Mouse (Mus musculus) spleen, adult 2 months (tissue): ENCODE data around the gene Pla2g16.

Experiments used
- CTCF ChIP-seq: fragments of 200-500 bp; IDR thresholded peaks from 2 replicates; pipeline ENCODE4 v1.5.1; 2011; ENCODE audit warnings: mild to moderate bottlenecking, inconsistent platforms; ENCODE audit not compliant: insufficient read depth, insufficient read length, insufficient replicate concordance; ENCODE audit errors: extremely low read depth
- POLR2A ChIP-seq: fragments of 200-500 bp; IDR thresholded peaks from 2 replicates; pipeline ENCODE4 v1.6.1; 2011; ENCODE audit warnings: low read depth, low read length, inconsistent platforms

DNA sequence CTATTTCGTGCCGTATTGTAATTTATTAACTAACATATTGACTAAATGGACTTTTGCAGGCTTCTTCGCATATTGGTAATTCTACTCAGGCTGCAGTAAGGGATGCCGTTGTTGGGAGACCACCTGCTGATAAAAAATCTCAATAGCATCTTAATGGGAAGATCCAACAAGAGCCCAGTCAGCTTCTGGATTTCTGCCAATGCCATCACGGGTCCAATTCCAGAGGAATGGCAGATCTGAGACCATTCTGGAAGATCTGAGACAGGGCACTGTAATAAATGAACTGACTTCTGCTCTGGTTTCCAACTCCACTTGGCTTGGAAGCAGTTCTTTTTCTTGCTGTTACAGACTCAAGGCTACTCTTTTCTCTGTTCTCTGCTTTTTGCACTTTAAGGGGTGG is 23.4 kb upstream of the Pla2g16 start:
- TF ChIP-seq CTCF, result no peak
- TF ChIP-seq POLR2A, result no peak
